Mouse (Mus musculus) small intestine, adult 2 months (tissue): ENCODE data around the gene Tmem151b.

Experiments
- CTCF ChIP-seq: fragments of 200-500 bp; IDR thresholded peaks from 2 replicates; pipeline ENCODE4 v1.5.1; 2012; ENCODE audit warnings: low read depth, mild to moderate bottlenecking, control low read depth, inconsistent platforms, low read length, moderate library complexity, mixed read lengths; ENCODE audit not compliant: insufficient replicate concordance, insufficient read length; ENCODE audit errors: extremely low read depth
- POLR2A ChIP-seq: fragments of 200-500 bp; IDR thresholded peaks from 2 replicates; pipeline ENCODE4 v1.6.1; 2012; ENCODE audit warnings: low read depth, mild to moderate bottlenecking, control low read depth, inconsistent platforms, low read length, moderate library complexity

DNA sequence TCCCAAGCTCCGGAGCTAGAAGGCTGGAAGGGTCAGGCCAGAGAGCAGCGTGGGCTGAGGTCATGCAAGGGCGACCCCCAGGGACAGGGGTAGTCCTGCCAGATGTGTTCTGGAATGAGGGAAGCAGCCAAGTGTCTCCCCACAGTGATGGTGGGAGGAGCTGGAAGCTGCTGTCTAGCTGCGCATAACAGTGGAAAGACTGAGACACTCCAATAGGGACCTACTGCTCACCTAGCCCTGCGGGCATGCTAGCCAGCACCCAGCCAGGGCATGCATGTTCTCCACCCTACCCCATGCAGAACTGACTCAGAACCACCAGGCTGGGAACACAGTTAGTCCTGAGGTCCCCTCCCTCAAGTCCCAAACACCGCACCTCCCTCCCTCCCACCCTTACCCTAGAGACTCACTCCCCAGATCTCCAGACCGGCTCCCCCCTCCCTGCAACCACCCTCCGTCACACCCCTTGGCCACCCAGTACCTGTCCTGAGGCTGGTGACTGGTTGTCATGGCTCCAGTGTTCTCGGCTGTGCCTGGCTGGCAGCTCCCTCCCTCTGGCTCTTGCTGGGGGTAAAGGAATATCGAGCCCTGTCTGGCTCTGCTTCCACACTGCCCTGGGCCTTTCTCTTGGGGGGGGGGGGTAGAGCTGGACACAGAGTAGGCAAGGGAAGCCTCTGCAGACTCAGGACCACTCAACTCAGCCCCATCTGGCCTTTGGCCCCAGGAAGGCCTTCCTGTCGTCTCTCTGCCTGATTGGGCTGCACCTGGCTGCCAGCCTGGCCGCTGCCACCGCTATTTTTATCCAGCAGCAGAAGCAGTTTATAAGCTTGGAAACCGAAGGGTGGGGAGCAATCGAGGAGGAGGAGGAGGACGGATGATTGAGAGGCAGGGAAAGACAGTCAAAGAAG lies 42.5 kb upstream of the Tmem151b start:
- no peak for TF ChIP-seq CTCF
- TF ChIP-seq POLR2A: no peak
